Mouse (Mus musculus) c-Kit-negative CD71-positive TER-119-positive erythroid progenitor cells, embryonic 14.5 days (primary cell): Measurements from ENCODE around the gene Pheta1.
A peak's percentile ranks its signal among the peaks of the same experiment; 100 is the strongest.
"Not testable (repeated sequence)": the region's sequence is repeated elsewhere in the genome, so short reads cannot be mapped to it uniquely, and the experiment has no call there.

Source experiments
- DNase-seq: peaks from one replicate; pipeline ENCODE4 v3.0.0-alpha.2; 2013; ENCODE audit warnings: low read depth, low spot score

Gene Pheta1

GRCm38 (mm10) chr5:121843138-121843905 lies 5.5 kb upstream of the Pheta1 start:
- no peak for DNase-seq

GRCm38 (mm10) chr5:121845361-121845760 lies 3.4 kb upstream of the Pheta1 start:
- DNase-seq = no peak

GRCm38 (mm10) chr5:121846322-121846721 lies 2.5 kb upstream of the Pheta1 start:
- DNase-seq = no peak

- not testable (repeated sequence) for DNase-seq
Measured at GRCm38 (mm10) chr5:121847269-121847668, 1.5 kb upstream of the Pheta1 start.

GRCm38 (mm10) chr5:121848035-121848519 lies 707 bp upstream of the Pheta1 start:
- no peak for DNase-seq

- DNase-seq = no peak
Measured at GRCm38 (mm10) chr5:121849478-121850349, 930 bp downstream of the Pheta1 start.

GRCm38 (mm10) chr5:121853368-121854051 lies 4.7 kb downstream of the Pheta1 start:
- no peak for DNase-seq

GRCm38 (mm10) chr5:121854768-121855167 lies 6.0 kb downstream of the Pheta1 start:
- no peak for DNase-seq

GRCm38 (mm10) chr5:121856740-121857139 lies 8.0 kb downstream of the Pheta1 start:
- DNase-seq = no peak

- DNase-seq = no peak
Measured at GRCm38 (mm10) chr5:121858427-121858826, 9.6 kb downstream of the Pheta1 start.

GRCm38 (mm10) chr5:121861964-121862363 lies 13.2 kb downstream of the Pheta1 start:
- no peak for DNase-seq

GRCm38 (mm10) chr5:121864330-121864729 lies 15.5 kb downstream of the Pheta1 start:
- DNase-seq = no peak

GRCm38 (mm10) chr5:121867963-121868362 lies 19.2 kb downstream of the Pheta1 start:
- no peak for DNase-seq

GRCm38 (mm10) chr5:121870832-121871231 lies 22.0 kb downstream of the Pheta1 start:
- no peak for DNase-seq

GRCm38 (mm10) chr5:121871515-121872030 lies 22.8 kb downstream of the Pheta1 start:
- DNase-seq = no peak

GRCm38 (mm10) chr5:121872158-121872557 lies 23.4 kb downstream of the Pheta1 start:
- DNase-seq = no peak

- no peak for DNase-seq
Measured at GRCm38 (mm10) chr5:121875041-121875440, 26.3 kb downstream of the Pheta1 start.

- no peak for DNase-seq
Measured at GRCm38 (mm10) chr5:121876901-121877300, 28.1 kb downstream of the Pheta1 start.

GRCm38 (mm10) chr5:121878703-121879102 lies 29.9 kb downstream of the Pheta1 start:
- no peak for DNase-seq

- DNase-seq = peak; percentile 12
Measured at GRCm38 (mm10) chr5:121879211-121879610, 30.4 kb downstream of the Pheta1 start.

- no peak for DNase-seq
Measured at GRCm38 (mm10) chr5:121883356-121883755, 34.6 kb downstream of the Pheta1 start.

GRCm38 (mm10) chr5:121889375-121889774 lies 40.6 kb downstream of the Pheta1 start:
- DNase-seq = no peak
